Mouse (Mus musculus): ENCODE measurements at regions not wholly inside any gene's neighbourhood (a gene's known extent, or its start where the extent isn't known, plus 50 kb on each side); places are given as distances from the start of the nearest gene placed in this dataset.

DNA sequence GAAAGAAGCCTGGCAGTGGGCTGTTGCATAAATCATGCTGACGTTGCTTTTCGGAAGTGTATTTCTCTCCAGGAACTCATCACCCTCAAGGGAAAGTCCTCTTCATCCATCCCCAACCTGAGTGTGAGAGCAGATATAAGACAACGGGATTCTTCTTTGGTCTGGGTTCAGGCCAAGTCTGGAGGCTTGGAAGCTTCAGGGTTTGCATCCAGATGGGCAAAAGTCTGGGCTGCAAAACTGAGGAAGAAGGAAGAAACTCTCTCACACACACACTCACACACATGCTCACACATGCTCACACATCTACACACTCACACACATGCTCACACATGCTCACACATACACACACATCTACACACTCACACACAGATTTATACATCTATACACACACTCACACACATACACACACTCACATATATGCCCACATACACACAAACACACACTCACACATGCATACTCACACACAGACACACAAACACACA is 173.1 kb upstream of the Plxnc1 start:
- TF ChIP-seq POLR2A (IDR thresholded peaks at IDR 0.05; ENCODE audit: borderline replicate concordance, control insufficient read depth, low read depth, low read length) (no peak), CTCF (IDR thresholded peaks at IDR 0.05; ENCODE audit: control insufficient read depth, insufficient read depth, low read length) (no peak)

Data from bone marrow, adult 2 months (tissue).